Comparison of ENCODE assay signal across 8 mouse cellular contexts in the genomic region with DNA sequence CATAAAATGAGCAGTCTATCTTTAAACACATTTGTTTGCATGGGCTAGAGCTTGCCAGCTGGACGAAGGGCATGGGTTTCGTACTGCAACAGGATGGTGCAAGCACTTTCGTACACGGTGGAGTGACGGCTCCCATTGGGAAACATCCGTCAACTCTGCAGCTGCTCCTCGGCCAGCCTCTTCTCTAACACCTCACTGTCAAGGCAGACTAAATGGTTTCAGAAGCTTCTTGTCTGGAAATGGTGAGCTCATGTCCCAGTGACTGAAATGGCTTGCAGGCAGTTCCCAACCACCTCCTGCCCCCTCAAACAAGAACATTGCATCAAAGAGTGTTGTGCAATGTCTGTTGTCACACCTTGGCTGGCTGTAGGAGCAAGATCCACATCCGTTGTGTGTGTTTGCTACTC.
DNase-seq lines count a peak whose midpoint lies in the region.

No protein-coding gene starts in this region.

- H3K27ac ChIP-seq in brown adipose tissue, adult 24 weeks (replicated peaks; ENCODE audit: low read depth, low read length), result peak overlapping the region; percentile 41; the same call in 1 of the 2 replicates

- DNase-seq in heart, adult 11 months, result peak; percentile 92
- DNase-seq in heart, postnatal 4 days, result no peak
- peak; percentile 14 for DNase-seq in liver
- peak; percentile 77 for DNase-seq in lung, postnatal 36 days
- no peak for DNase-seq in cerebellum, adult 11 months
- DNase-seq in thymus, postnatal 25 days, result no peak
- no peak for DNase-seq in T-cell, adult 2 months (ENCODE audit: low spot score)

- peaks cover 6% of the 10 kb centered on the region; the same call in 1 of the 2 replicates for H3K4me1 ChIP-seq in brown adipose tissue, adult 24 weeks (ENCODE audit: control insufficient read depth, insufficient read depth, insufficient read length, low read length)

- no peak overlapping the region for H3K4me3 ChIP-seq in brown adipose tissue, adult 24 weeks (ENCODE audit: insufficient read depth, low read depth, low read length)

Comparison
In these comparisons a context has a peak if more than half of its experiments do, and no peak if none do; other contexts are left out.
1. DNase-seq: peak in heart, adult 11 months (single experiment), liver (single experiment) and lung, postnatal 36 days (single experiment); none in heart, postnatal 4 days (single experiment), cerebellum, adult 11 months (single experiment), thymus, postnatal 25 days (single experiment) and T-cell, adult 2 months (single experiment).